Mouse (Mus musculus): ENCODE measurements around the gene Mrpl19. TPM values are rescaled to one million over a fixed set of nuclear protein-coding genes. Genes with fewer than 3 reads are reported as not detected.

Gene Mrpl19
- polyA plus RNA-seq, 1 experiment from 2014 or later, result 42.6 TPM

- Histone ChIP-seq H3K36me3 (ENCODE audit: control insufficient read depth, insufficient read depth, low read length) (peaks cover 50% of the 10 kb centered on the region), H3K4me1 (ENCODE audit: control insufficient read depth, insufficient read depth, low read length) (no peaks in the 10 kb centered on the region), H3K4me3 (ENCODE audit: low read depth, low read length) (no peak overlapping the region), H3K9me3 (ENCODE audit: control insufficient read depth, low read length) (no peaks in the 10 kb centered on the region), H3K9ac (replicated peaks; ENCODE audit: low read depth, low read length) (no peak overlapping the region), H3K4me2 (ENCODE audit: low read depth, low read length) (no peak overlapping the region), H3K27me3 (ENCODE audit: control insufficient read depth, insufficient read depth, low read length) (no peaks in the 10 kb centered on the region), H3K27ac (ENCODE audit: low read depth, low read length) (no peak overlapping the region)
- WGBS, result over 99% methylated on average over 6 of the region's 6 CpGs
- no peak for ATAC-seq (ENCODE audit: low read depth)
Measured at GRCm38 (mm10) chr6:81946906-81947305, 18.9 kb downstream of the Mrpl19 start.

- H3K27ac ChIP-seq (ENCODE audit: low read depth, low read length), result no peak overlapping the region
- no peak overlapping the region for H3K4me3 ChIP-seq (ENCODE audit: low read depth, low read length)
Measured at GRCm38 (mm10) chr6:81944432-81944831, 21.3 kb downstream of the Mrpl19 start.

GRCm38 (mm10) chr6:81943281-81943680 is 22.5 kb downstream of the Mrpl19 start:
- Histone ChIP-seq H3K9me3 (ENCODE audit: control insufficient read depth, low read length) (no peaks in the 10 kb centered on the region), H3K9ac (replicated peaks; ENCODE audit: low read depth, low read length) (no peak overlapping the region), H3K4me2 (ENCODE audit: low read depth, low read length) (no peak overlapping the region), H3K27ac (ENCODE audit: low read depth, low read length) (no peak overlapping the region), H3K4me3 (ENCODE audit: low read depth, low read length) (no peak overlapping the region), H3K36me3 (ENCODE audit: control insufficient read depth, insufficient read depth, low read length) (peaks cover 50% of the 10 kb centered on the region), H3K4me1 (ENCODE audit: control insufficient read depth, insufficient read depth, low read length) (no peaks in the 10 kb centered on the region), H3K27me3 (ENCODE audit: control insufficient read depth, insufficient read depth, low read length) (no peaks in the 10 kb centered on the region)
- 95% methylated on average over 2 of the region's 2 CpGs for WGBS
- no peak for ATAC-seq (ENCODE audit: low read depth)

More at GRCm38 (mm10) chr6:81944432-81944831, 21.3 kb downstream of the Mrpl19 start:
- Histone ChIP-seq H3K36me3 (ENCODE audit: control insufficient read depth, insufficient read depth, low read length) (peaks cover 53% of the 10 kb centered on the region), H3K9me3 (ENCODE audit: control insufficient read depth, low read length) (no peaks in the 10 kb centered on the region), H3K4me2 (ENCODE audit: low read depth, low read length) (no peak overlapping the region), H3K9ac (replicated peaks; ENCODE audit: low read depth, low read length) (no peak overlapping the region), H3K4me1 (ENCODE audit: control insufficient read depth, insufficient read depth, low read length) (no peaks in the 10 kb centered on the region), H3K27me3 (ENCODE audit: control insufficient read depth, insufficient read depth, low read length) (no peaks in the 10 kb centered on the region)
- 94% methylated on average over 3 of the region's 3 CpGs for WGBS
- ATAC-seq (ENCODE audit: low read depth), result no peak

GRCm38 (mm10) chr6:81941718-81942117 is 24.0 kb downstream of the Mrpl19 start:
- no peak overlapping the region for H3K27ac ChIP-seq (ENCODE audit: low read depth, low read length)
- no peaks in the 10 kb centered on the region for H3K9me3 ChIP-seq (ENCODE audit: control insufficient read depth, low read length)
- no peaks in the 10 kb centered on the region for H3K4me1 ChIP-seq (ENCODE audit: control insufficient read depth, insufficient read depth, low read length)
- peaks cover 49% of the 10 kb centered on the region for H3K36me3 ChIP-seq (ENCODE audit: control insufficient read depth, insufficient read depth, low read length)
- H3K4me2 ChIP-seq (ENCODE audit: low read depth, low read length), result no peak overlapping the region
- WGBS, result 95% methylated on average over 5 of the region's 5 CpGs
- H3K9ac ChIP-seq (replicated peaks; ENCODE audit: low read depth, low read length), result no peak overlapping the region
- ATAC-seq (ENCODE audit: low read depth), result no peak
- no peak overlapping the region for H3K4me3 ChIP-seq (ENCODE audit: low read depth, low read length)
- H3K27me3 ChIP-seq (ENCODE audit: control insufficient read depth, insufficient read depth, low read length), result no peaks in the 10 kb centered on the region

GRCm38 (mm10) chr6:81933281-81933680 is 32.5 kb downstream of the Mrpl19 start:
- Histone ChIP-seq H3K27ac (ENCODE audit: low read depth, low read length) (no peak overlapping the region), H3K27me3 (ENCODE audit: control insufficient read depth, insufficient read depth, low read length) (no peaks in the 10 kb centered on the region), H3K4me1 (ENCODE audit: control insufficient read depth, insufficient read depth, low read length) (no peaks in the 10 kb centered on the region), H3K36me3 (ENCODE audit: control insufficient read depth, insufficient read depth, low read length) (peaks cover 44% of the 10 kb centered on the region), H3K4me2 (ENCODE audit: low read depth, low read length) (no peak overlapping the region), H3K9me3 (ENCODE audit: control insufficient read depth, low read length) (no peaks in the 10 kb centered on the region), H3K9ac (replicated peaks; ENCODE audit: low read depth, low read length) (no peak overlapping the region), H3K4me3 (ENCODE audit: low read depth, low read length) (no peak overlapping the region)
- ATAC-seq (ENCODE audit: low read depth), result no peak
- WGBS, result 97% methylated on average over 3 of the region's 3 CpGs

GRCm38 (mm10) chr6:81929402-81929801 is 36.4 kb downstream of the Mrpl19 start:
- H3K9me3 ChIP-seq (ENCODE audit: control insufficient read depth, low read length), result no peaks in the 10 kb centered on the region
- no peak for ATAC-seq (ENCODE audit: low read depth)
- H3K9ac ChIP-seq (replicated peaks; ENCODE audit: low read depth, low read length), result no peak overlapping the region
- 96% methylated on average over 4 of the region's 4 CpGs for WGBS
- H3K4me1 ChIP-seq (ENCODE audit: control insufficient read depth, insufficient read depth, low read length), result peaks cover 2% of the 10 kb centered on the region; the same call in 1 of the 2 replicates
- no peak overlapping the region for H3K4me2 ChIP-seq (ENCODE audit: low read depth, low read length)
- H3K36me3 ChIP-seq (ENCODE audit: control insufficient read depth, insufficient read depth, low read length), result peaks cover 37% of the 10 kb centered on the region
- no peak overlapping the region for H3K27ac ChIP-seq (ENCODE audit: low read depth, low read length)
- H3K4me3 ChIP-seq (ENCODE audit: low read depth, low read length), result no peak overlapping the region
- H3K27me3 ChIP-seq (ENCODE audit: control insufficient read depth, insufficient read depth, low read length), result no peaks in the 10 kb centered on the region

- WGBS, result 9% methylated on average over 5 of the region's 5 CpGs
- no peaks in the 10 kb centered on the region for H3K9me3 ChIP-seq (ENCODE audit: control insufficient read depth, low read length)
- peaks cover 3% of the 10 kb centered on the region; the same call in 1 of the 2 replicates for H3K36me3 ChIP-seq (ENCODE audit: control insufficient read depth, insufficient read depth, low read length)
- H3K4me3 ChIP-seq (ENCODE audit: low read depth, low read length), result peak overlapping the region; percentile 82
- no peak overlapping the region for H3K27ac ChIP-seq (ENCODE audit: low read depth, low read length)
- peak; percentile 38; the same call in 1 of the 2 replicates for ATAC-seq (ENCODE audit: low read depth)
- peaks cover 5% of the 10 kb centered on the region; the same call in 1 of the 2 replicates for H3K4me1 ChIP-seq (ENCODE audit: control insufficient read depth, insufficient read depth, low read length)
- peak overlapping the region; percentile 73; the same call in 1 of the 2 replicates for H3K9ac ChIP-seq (replicated peaks; ENCODE audit: low read depth, low read length)
- H3K4me2 ChIP-seq (ENCODE audit: low read depth, low read length), result peak overlapping the region; percentile 69
- no peaks in the 10 kb centered on the region for H3K27me3 ChIP-seq (ENCODE audit: control insufficient read depth, insufficient read depth, low read length)
Measured at GRCm38 (mm10) chr6:81924304-81924703, 41.5 kb downstream of the Mrpl19 start.

GRCm38 (mm10) chr6:81923523-81924142 is 42.1 kb downstream of the Mrpl19 start, which contains the start of gene Gcfc2:
TSS of gene Gcfc2 (plus strand) at chr6:81923669.
- H3K4me1 ChIP-seq (ENCODE audit: control insufficient read depth, insufficient read depth, low read length), result peaks cover 5% of the 10 kb centered on the region; the same call in 1 of the 2 replicates
- peak; percentile 97 for ATAC-seq (ENCODE audit: low read depth)
- H3K4me2 ChIP-seq (ENCODE audit: low read depth, low read length), result peak within 1 kb of the TSS; percentile 69
- no peak within 1 kb of the TSS for H3K27ac ChIP-seq (ENCODE audit: low read depth, low read length)
- H3K36me3 ChIP-seq (ENCODE audit: control insufficient read depth, insufficient read depth, low read length), result peaks cover 3% of the 10 kb centered on the region; the same call in 1 of the 2 replicates
- under 1% methylated on average over 55 of the region's 56 CpGs for WGBS
- H3K27me3 ChIP-seq (ENCODE audit: control insufficient read depth, insufficient read depth, low read length), result no peaks in the 10 kb centered on the region
- H3K9ac ChIP-seq (replicated peaks; ENCODE audit: low read depth, low read length), result peak within 1 kb of the TSS; percentile 73
- no peaks in the 10 kb centered on the region for H3K9me3 ChIP-seq (ENCODE audit: control insufficient read depth, low read length)
- peak within 1 kb of the TSS; percentile 82 for H3K4me3 ChIP-seq (ENCODE audit: low read depth, low read length)

GRCm38 (mm10) chr6:81912177-81912576 is 53.6 kb downstream of the Mrpl19 start:
- Histone ChIP-seq H3K4me2 (ENCODE audit: low read depth, low read length) (no peak overlapping the region), H3K27ac (ENCODE audit: low read depth, low read length) (no peak overlapping the region), H3K9ac (replicated peaks; ENCODE audit: low read depth, low read length) (no peak overlapping the region), H3K27me3 (ENCODE audit: control insufficient read depth, insufficient read depth, low read length) (no peaks in the 10 kb centered on the region), H3K4me3 (ENCODE audit: low read depth, low read length) (no peak overlapping the region), H3K4me1 (ENCODE audit: control insufficient read depth, insufficient read depth, low read length) (no peaks in the 10 kb centered on the region), H3K36me3 (ENCODE audit: control insufficient read depth, insufficient read depth, low read length) (no peaks in the 10 kb centered on the region), H3K9me3 (ENCODE audit: control insufficient read depth, low read length) (no peaks in the 10 kb centered on the region)
- ATAC-seq (ENCODE audit: low read depth), result no peak
- 69% methylated on average over 3 of the region's 3 CpGs for WGBS

Data from neural tube, embryonic 14.5 days (tissue).